In genomic region chr1:78724458-78725190, GRCm38 (mm10) we compare ENCODE assay signal across 8 mouse cellular contexts.
A peak's percentile ranks its signal among the peaks of the same experiment; 100 is the strongest.
DNase-seq lines count a peak whose midpoint lies in the region; ATAC-seq and TF ChIP-seq lines count a peak whose summit lies in the region.

No protein-coding gene starts in this region.

- ATAC-seq in heart, embryonic 11.5 days (replicated peaks; ENCODE audit: insufficient number of reproducible peaks, low FRiP score, low TSS enrichment), result no peak; the same call in 1 of the 2 replicates
- peak; percentile 94 for ATAC-seq in common myeloid progenitor, adult 5-6 weeks (replicated peaks; ENCODE audit: low read depth, poor library complexity, severe bottlenecking)
- peak; percentile 93 for ATAC-seq in midbrain, embryonic 16.5 days

- H3K4me1 ChIP-seq in heart, embryonic 11.5 days (ENCODE audit: control insufficient read depth, insufficient read depth, low read length), result peaks cover 4% of the 10 kb centered on the region; the same call in 1 of the 2 replicates
- peaks cover 9% of the 10 kb centered on the region for H3K4me1 ChIP-seq in midbrain, embryonic 16.5 days (ENCODE audit: control insufficient read depth, insufficient read depth, low read length)
- H3K4me1 ChIP-seq in spleen, adult 2 months (ENCODE audit: control insufficient read depth, insufficient read depth, insufficient read length), result no peaks in the 10 kb centered on the region

- H3K9me3 ChIP-seq in heart, embryonic 11.5 days (replicated peaks; ENCODE audit: control insufficient read depth, low read length), result no peaks in the 10 kb centered on the region
- no peaks in the 10 kb centered on the region for H3K9me3 ChIP-seq in midbrain, embryonic 16.5 days (replicated peaks; ENCODE audit: control insufficient read depth, low read length, poor library complexity, severe bottlenecking)

- H3K4me3 ChIP-seq in heart, embryonic 11.5 days (ENCODE audit: low read depth, low read length), result no peak overlapping the region
- no peak overlapping the region for H3K4me3 ChIP-seq in midbrain, embryonic 16.5 days (ENCODE audit: low read depth, low read length)
- no peak overlapping the region for H3K4me3 ChIP-seq in spleen, adult 2 months (ENCODE audit: extremely low read depth, insufficient read depth, insufficient read length)

- no peak overlapping the region for H3K4me2 ChIP-seq in heart, embryonic 11.5 days
- H3K4me2 ChIP-seq in midbrain, embryonic 16.5 days (ENCODE audit: low read length), result peak overlapping the region; percentile 37

- WGBS in heart, embryonic 11.5 days (ENCODE audit: insufficient replicate concordance), result 16% methylated on average over 17 of the region's 17 CpGs
- WGBS in midbrain, embryonic 16.5 days, result 11% methylated on average over 17 of the region's 17 CpGs
- 13% methylated on average over 17 of the region's 17 CpGs for WGBS in spleen, adult 2 months

- peak; percentile 94 for DNase-seq in heart, adult 11 months
- DNase-seq in gastrocnemius, postnatal 14 days, result peak; percentile 65
- DNase-seq in kidney, adult 11 months, result peak; percentile 63
- DNase-seq in left cerebral cortex, postnatal 36 days (ENCODE audit: low spot score in 2 of 2), result peak; percentile 85 to 86
- peak; percentile 47 to 65 for DNase-seq in spleen, adult 2 months (ENCODE audit: low read depth in 1 of 2, low spot score in 2 of 2)

- H3K36me3 ChIP-seq in heart, embryonic 11.5 days (ENCODE audit: control insufficient read depth, insufficient read depth, low read length), result no peaks in the 10 kb centered on the region
- no peaks in the 10 kb centered on the region for H3K36me3 ChIP-seq in midbrain, embryonic 16.5 days (ENCODE audit: control insufficient read depth, insufficient read depth, low read length)
- no peaks in the 10 kb centered on the region for H3K36me3 ChIP-seq in spleen, adult 2 months (ENCODE audit: control insufficient read depth, insufficient read depth, low read length)

- TF ChIP-seq POLR2A in spleen, adult 2 months (IDR thresholded peaks at IDR 0.05; ENCODE audit: low read depth, low read length), result no peak

- no peaks in the 10 kb centered on the region for H3K27me3 ChIP-seq in heart, embryonic 11.5 days (ENCODE audit: control insufficient read depth, insufficient read depth, low read length)
- H3K27me3 ChIP-seq in midbrain, embryonic 16.5 days (ENCODE audit: control insufficient read depth, insufficient read depth, low read depth, low read length), result no peaks in the 10 kb centered on the region
- H3K27me3 ChIP-seq in spleen, adult 2 months (ENCODE audit: control insufficient read depth, insufficient read depth, low read length), result no peaks in the 10 kb centered on the region

- no peak overlapping the region for H3K27ac ChIP-seq in heart, embryonic 11.5 days (ENCODE audit: low read depth, low read length)
- peak overlapping the region; percentile 36; the same call in 1 of the 2 replicates for H3K27ac ChIP-seq in midbrain, embryonic 16.5 days (ENCODE audit: low read length)
- H3K27ac ChIP-seq in spleen, adult 2 months (ENCODE audit: insufficient read depth, low read length), result no peak overlapping the region

- H3K9ac ChIP-seq in heart, embryonic 11.5 days (ENCODE audit: low read depth, low read length), result no peak overlapping the region
- 0 out of 2 replicates have a peak overlapping the region, but pooled peaks have one; percentile 45 for H3K9ac ChIP-seq in midbrain, embryonic 16.5 days (ENCODE audit: low read depth, low read length)

- intact Hi-C loops in gastrocnemius, postnatal 14 days (cut with DNase I; ENCODE audit: low total_unique reads), result loop anchor here (2.0 to 5.0 kb wide), 2 partner anchors 716 to 958 kb away; partner anchors contain the start of gene Scg2
- intact Hi-C loops in left cerebral cortex, postnatal 36 days (cut with DNase I), result loop anchor here (1.0 to 5.0 kb wide), 4 partner anchors 123 to 958 kb away; no protein-coding TSS in a partner anchor

- peak; percentile 90 for TF ChIP-seq CTCF in spleen, adult 2 months (IDR thresholded peaks at IDR 0.05; ENCODE audit: extremely low read depth, insufficient read depth, insufficient read length, insufficient replicate concordance)
